Mouse (Mus musculus): ENCODE data around the gene Cbx1.

DNA sequence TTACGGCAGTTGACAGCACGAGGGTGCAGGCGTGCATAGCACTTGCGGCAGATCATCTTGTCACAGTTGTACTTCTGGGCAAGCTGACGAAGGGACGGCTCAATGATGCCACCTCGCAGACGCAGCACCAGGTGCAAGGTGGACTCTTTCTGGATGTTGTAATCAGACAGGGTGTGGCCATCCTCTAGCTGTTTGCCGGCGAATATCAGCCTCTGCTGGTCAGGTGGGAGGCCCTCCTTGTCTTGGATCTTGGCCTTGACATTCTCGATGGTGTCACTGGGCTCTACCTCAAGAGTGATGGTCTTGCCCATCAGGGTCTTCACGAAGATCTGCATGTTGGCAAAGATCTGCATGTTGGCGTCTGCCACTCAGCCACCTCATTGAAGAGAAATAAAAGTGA, 6.6 kb downstream of the Cbx1 start:
- TF ChIP-seq CTCF (IDR thresholded peaks at IDR 0.05; ENCODE audit: insufficient read depth, low read depth, low read length) (no peak), POLR2A (IDR thresholded peaks at IDR 0.05; ENCODE audit: insufficient read depth, low read depth, low read length) (no peak)
